Mouse (Mus musculus): ENCODE results near the gene Krt34. TPM values are rescaled to one million over a fixed set of nuclear protein-coding genes. Genes with fewer than 3 reads are reported as not detected.

Gene Krt34
- polyA plus RNA-seq, 1 experiment, result not detected

- no peak for DNase-seq (ENCODE audit: extremely low spot score in 1 of 2, low spot score in 1 of 2)
Measured at GRCm38 (mm10) chr11:100005905-100006304, 35.4 kb downstream of the Krt34 start.

- DNase-seq (ENCODE audit: extremely low spot score in 1 of 2, low spot score in 1 of 2), result peak; percentile 26 to 80
Measured at GRCm38 (mm10) chr11:100004846-100005245, 36.5 kb downstream of the Krt34 start.

GRCm38 (mm10) chr11:99999091-99999490 is 42.3 kb downstream of the Krt34 start:
- DNase-seq (ENCODE audit: extremely low spot score in 1 of 2, low spot score in 1 of 2), result no peak

- DNase-seq (ENCODE audit: extremely low spot score in 1 of 2, low spot score in 1 of 2), result no peak
Measured at GRCm38 (mm10) chr11:99994384-99994661, 47.0 kb downstream of the Krt34 start.

GRCm38 (mm10) chr11:99993620-99994383 is 47.6 kb downstream of the Krt34 start, which contains the start of gene Krtap17-1:
Gene Krtap17-1 (minus strand): TSS chr11:99993994.
- no peak for DNase-seq (ENCODE audit: extremely low spot score in 1 of 2, low spot score in 1 of 2)

- no peak for DNase-seq (ENCODE audit: extremely low spot score in 1 of 2, low spot score in 1 of 2)
Measured at GRCm38 (mm10) chr11:99990571-99990970, 50.8 kb downstream of the Krt34 start.

GRCm38 (mm10) chr11:99989881-99990405 is 51.4 kb downstream of the Krt34 start:
- no peak for DNase-seq (ENCODE audit: extremely low spot score in 1 of 2, low spot score in 1 of 2)

- no peak for DNase-seq (ENCODE audit: extremely low spot score in 1 of 2, low spot score in 1 of 2)
Measured at GRCm38 (mm10) chr11:99988530-99988929, 52.8 kb downstream of the Krt34 start.

Other genes with a start within 250 kb of the Krt34 start
- gene Gm11596, start 248.1 kb downstream of the Krt34 start, polyA plus RNA-seq (2012; rRNA removed), result not detected in 2 replicates
- gene Gm11569, start 242.6 kb downstream of the Krt34 start, polyA plus RNA-seq (2012; rRNA removed), result not detected in 2 replicates
- gene Gm11554, start 237.1 kb downstream of the Krt34 start, polyA plus RNA-seq (2012; rRNA removed), result not detected in 2 replicates
- gene Krtap4-13, start 231.7 kb downstream of the Krt34 start, polyA plus RNA-seq (2012; rRNA removed), result not detected in 2 replicates
- not detected in 2 replicates for gene Gm11564, start 225.9 kb downstream of the Krt34 start, polyA plus RNA-seq (2012; rRNA removed)
- not detected in 2 replicates for gene 2300003K06Rik, start 203.5 kb downstream of the Krt34 start, polyA plus RNA-seq (2012; rRNA removed)
- not detected in 2 replicates for gene Krtap4-16, start 189.9 kb downstream of the Krt34 start, polyA plus RNA-seq (2012; rRNA removed)
- not detected in 2 replicates for gene Gm11568, start 183.6 kb downstream of the Krt34 start, polyA plus RNA-seq (2012; rRNA removed)
- not detected in 2 replicates for gene Gm11559, start 177.1 kb downstream of the Krt34 start, polyA plus RNA-seq (2012; rRNA removed)
- not detected in 2 replicates for gene Krtap9-1, start 168.2 kb downstream of the Krt34 start, polyA plus RNA-seq (2012; rRNA removed)
- gene Gm11567, start 162.4 kb downstream of the Krt34 start, polyA plus RNA-seq (2012; rRNA removed), result not detected in 2 replicates
- not detected in 2 replicates for gene Krtap31-1, start 133.6 kb downstream of the Krt34 start, polyA plus RNA-seq (2012; rRNA removed)
- not detected in 2 replicates for gene Gm11565, start 126.8 kb downstream of the Krt34 start, polyA plus RNA-seq (2012; rRNA removed)
- gene Krtap31-2, start 105.3 kb downstream of the Krt34 start, polyA plus RNA-seq (2012; rRNA removed), result not detected in 2 replicates
- gene Krtap9-5, start 93.1 kb downstream of the Krt34 start, polyA plus RNA-seq (2012; rRNA removed), result not detected in 2 replicates
- not detected in 2 replicates for gene Krtap29-1, start 62.5 kb downstream of the Krt34 start, polyA plus RNA-seq (2012; rRNA removed)
- gene Krtap16-1, start 55.0 kb downstream of the Krt34 start, polyA plus RNA-seq (2012; rRNA removed), result 0.08 TPM in 1 of 2 replicates, not detected in the other
- not detected in 2 replicates for gene Krtap17-1, start 47.6 kb downstream of the Krt34 start, polyA plus RNA-seq (2012; rRNA removed)
- gene Krt33a, start 25.3 kb downstream of the Krt34 start, polyA plus RNA-seq (2012; rRNA removed), result not detected in 2 replicates
- not detected in 2 replicates for gene Krt33b, start 11.7 kb downstream of the Krt34 start, polyA plus RNA-seq (2012; rRNA removed)
- gene Krt31, start 9.0 kb upstream of the Krt34 start, polyA plus RNA-seq (2012; rRNA removed), result not detected in 2 replicates
- gene Krt32, start 46.7 kb upstream of the Krt34 start, polyA plus RNA-seq (2012; rRNA removed), result 0.06 TPM in 1 of 2 replicates, not detected in the other
- gene Krt35, start 54.7 kb upstream of the Krt34 start, polyA plus RNA-seq (2012; rRNA removed), result not detected in 2 replicates
- gene Krt36, start 64.1 kb upstream of the Krt34 start, polyA plus RNA-seq (2012; rRNA removed), result not detected in 2 replicates
- gene Krt13, start 80.0 kb upstream of the Krt34 start, polyA plus RNA-seq (2012; rRNA removed), result not detected in 2 replicates
- not detected in 2 replicates for gene Krt15, start 94.4 kb upstream of the Krt34 start, polyA plus RNA-seq (2012; rRNA removed)
- gene Krt19, start 107.1 kb upstream of the Krt34 start, polyA plus RNA-seq (2012; rRNA removed), result 1.6 and 3.7 TPM in 2 replicates
- gene Krt9, start 151.7 kb upstream of the Krt34 start, polyA plus RNA-seq (2012; rRNA removed), result 8.3 and 9.4 TPM in 2 replicates
- gene Krt14, start 166.0 kb upstream of the Krt34 start, polyA plus RNA-seq (2012; rRNA removed), result 0.08 and 0.12 TPM in 2 replicates
- not detected in 2 replicates for gene Krt16, start 207.3 kb upstream of the Krt34 start, polyA plus RNA-seq (2012; rRNA removed)
- gene Krt17, start 219.5 kb upstream of the Krt34 start, polyA plus RNA-seq (2012; rRNA removed), result 0.23 and 0.28 TPM in 2 replicates
- 0.14 TPM in 1 of 2 replicates, not detected in the other for gene Krt42, start 228.3 kb upstream of the Krt34 start, polyA plus RNA-seq (2012; rRNA removed)

All from frontal cortex, adult 2 months (tissue).